In genomic region chr4:72198877-72199411, GRCm38 (mm10) we compare ENCODE assay signal across 8 mouse cellular contexts. TPM values are rescaled to one million over a fixed set of nuclear protein-coding genes. Genes with fewer than 3 reads are reported as not detected.
DNase-seq lines count a peak whose midpoint lies in the region; ATAC-seq lines count a peak whose summit lies in the region.

No protein-coding gene starts in this region.

- peak; percentile 58 for ATAC-seq in megakaryocyte, adult 5-6 weeks (ENCODE audit: poor library complexity, severe bottlenecking)

- DNase-seq in WW6 (ENCODE audit: low read depth, low spot score), result peak; percentile 48
- DNase-seq in cerebellum, postnatal 36 days, result peak; percentile 69 to 73
- DNase-seq in gastrocnemius, adult 8-10 months (ENCODE audit: low spot score in 2 of 2), result peak; percentile 61 to 64
- peak; percentile 74 for DNase-seq in induced T-regulatory cell, adult 2 months (ENCODE audit: low read depth)
- peak; percentile 72 to 83 for DNase-seq in left cerebral cortex, adult 8-10 months (ENCODE audit: low spot score in 2 of 2)
- peak; percentile 73 to 90 for DNase-seq in right cerebral cortex, adult 2 months (ENCODE audit: low spot score in 2 of 2)
- DNase-seq in urinary bladder, postnatal 10 days (ENCODE audit: low spot score), result peak; percentile 18

RNA-seq across cellular contexts. Expression of gene Tle1, which starts 1.8 kb away (rescaled TPM):
- total RNA-seq in gastrocnemius, adult 8-10 months (2022), result 10 to 100 TPM; 16.1 to 25.6 (median 17.8) TPM
- 10 to 100 TPM; 47.1 to 55.6 (median 51.6) TPM for total RNA-seq in left cerebral cortex, adult 8-10 months (2022)
- total RNA-seq in megakaryocyte, adult 5-6 weeks (2015), result 14.9 and 16.0 TPM in 2 replicates
- total RNA-seq in megakaryocyte, adult 5-6 weeks (2017), result 15.9 and 28.9 TPM in 2 replicates

Comparison
In these comparisons a context has a peak if more than half of its experiments do, and no peak if none do; other contexts are left out.
1. Peak in every context shown above with its lines: DNase-seq and ATAC-seq.
2. DNase-seq: peak in every context shown above with its lines; median percentile 82 in right cerebral cortex, adult 2 months; 78 in left cerebral cortex, adult 8-10 months; 74 in induced T-regulatory cell, adult 2 months; 71 in cerebellum, postnatal 36 days; 62 in gastrocnemius, adult 8-10 months; 48 in WW6; 18 in urinary bladder, postnatal 10 days.